Mouse (Mus musculus) skeletal muscle tissue, adult 2 months (tissue): Measurements from ENCODE around the gene Gm49380.
"Not testable (repeated sequence)": the region's sequence is repeated elsewhere in the genome, so short reads cannot be mapped to it uniquely, and the experiment has no call there.

ENCODE experiments used
- DNase-seq: peaks from one replicate; pipeline ENCODE4 v3.0.0-alpha.2; 2012; ENCODE audit warnings: low read depth, low spot score

Gene Gm49380

GRCm38 (mm10) chr9:44125026-44125425 is 11.7 kb upstream of the Gm49380 start:
- DNase-seq = no peak

- DNase-seq = no peak
Observed at GRCm38 (mm10) chr9:44124317-44124716, 11.0 kb upstream of the Gm49380 start.

DNA sequence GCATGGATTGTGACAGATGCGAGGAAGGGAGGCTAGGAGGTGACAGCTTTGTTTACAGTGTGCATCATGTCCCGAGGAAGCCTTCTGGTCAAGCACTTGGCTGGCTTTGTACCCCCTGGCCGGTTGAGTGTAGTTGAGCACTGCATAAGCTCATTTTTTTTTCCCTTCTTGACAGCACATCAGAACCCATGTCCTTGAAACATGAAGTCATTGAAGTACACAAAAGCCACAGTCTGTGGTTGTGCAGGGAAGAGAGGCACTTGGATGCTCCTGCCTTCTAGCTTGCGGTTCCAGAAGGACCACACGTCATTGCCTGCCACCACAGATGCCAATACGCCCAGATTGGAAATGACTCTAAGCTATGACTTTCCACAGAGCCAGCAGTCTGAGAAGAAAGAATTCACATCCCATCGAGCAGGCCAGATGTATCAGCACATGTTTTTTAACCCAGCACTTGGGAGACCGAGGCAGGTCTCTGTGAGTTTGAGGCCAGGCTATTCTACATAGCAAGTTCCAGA is 6.7 kb upstream of the Gm49380 start:
- DNase-seq = no peak

DNA sequence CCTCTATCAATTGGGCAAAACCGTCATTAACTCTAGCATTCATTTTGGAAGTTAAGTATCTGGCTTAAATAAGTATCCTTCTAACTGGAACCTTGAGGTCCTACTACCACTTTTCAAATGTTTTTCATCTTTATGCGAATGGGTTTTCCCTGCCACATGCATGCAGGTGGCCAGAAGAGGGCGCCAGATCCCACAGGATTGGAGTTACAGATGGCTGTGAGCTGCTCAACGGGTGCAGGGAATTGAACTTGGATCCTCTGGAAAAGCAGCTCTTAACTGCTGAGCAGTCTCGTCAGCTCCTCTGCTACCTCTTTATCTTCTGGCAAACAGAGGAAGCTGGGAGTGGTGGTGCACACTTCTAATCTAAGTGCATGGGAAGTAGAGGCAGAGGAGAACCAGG is 5.7 kb upstream of the Gm49380 start:
- no peak for DNase-seq

GRCm38 (mm10) chr9:44116182-44116581 is 2.9 kb upstream of the Gm49380 start:
- no peak for DNase-seq

GRCm38 (mm10) chr9:44115599-44115998 is 2.3 kb upstream of the Gm49380 start:
- no peak for DNase-seq

DNA sequence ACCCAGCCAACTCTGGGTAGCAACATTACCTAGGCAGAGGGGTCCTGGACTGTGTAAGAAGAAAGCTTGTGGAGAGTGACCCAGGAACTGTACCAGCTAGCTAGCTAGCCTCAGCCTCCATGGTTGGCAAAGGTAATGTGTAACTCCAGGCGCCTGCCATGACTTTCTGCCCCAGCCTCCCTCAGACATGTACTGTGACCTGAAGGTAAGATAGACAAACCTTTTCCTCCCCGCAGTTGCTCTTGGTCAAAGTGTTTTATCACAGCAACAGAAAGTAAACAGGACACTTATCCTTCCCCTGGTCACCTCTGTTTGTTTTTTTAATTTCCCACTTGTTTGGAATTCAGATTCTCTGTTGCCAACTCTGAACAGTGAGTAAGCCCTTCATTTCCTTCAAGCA is 1.2 kb upstream of the Gm49380 start:
- DNase-seq = no peak

- DNase-seq = not testable (repeated sequence)
Observed at GRCm38 (mm10) chr9:44111909-44112308, 1.4 kb downstream of the Gm49380 start.

DNA sequence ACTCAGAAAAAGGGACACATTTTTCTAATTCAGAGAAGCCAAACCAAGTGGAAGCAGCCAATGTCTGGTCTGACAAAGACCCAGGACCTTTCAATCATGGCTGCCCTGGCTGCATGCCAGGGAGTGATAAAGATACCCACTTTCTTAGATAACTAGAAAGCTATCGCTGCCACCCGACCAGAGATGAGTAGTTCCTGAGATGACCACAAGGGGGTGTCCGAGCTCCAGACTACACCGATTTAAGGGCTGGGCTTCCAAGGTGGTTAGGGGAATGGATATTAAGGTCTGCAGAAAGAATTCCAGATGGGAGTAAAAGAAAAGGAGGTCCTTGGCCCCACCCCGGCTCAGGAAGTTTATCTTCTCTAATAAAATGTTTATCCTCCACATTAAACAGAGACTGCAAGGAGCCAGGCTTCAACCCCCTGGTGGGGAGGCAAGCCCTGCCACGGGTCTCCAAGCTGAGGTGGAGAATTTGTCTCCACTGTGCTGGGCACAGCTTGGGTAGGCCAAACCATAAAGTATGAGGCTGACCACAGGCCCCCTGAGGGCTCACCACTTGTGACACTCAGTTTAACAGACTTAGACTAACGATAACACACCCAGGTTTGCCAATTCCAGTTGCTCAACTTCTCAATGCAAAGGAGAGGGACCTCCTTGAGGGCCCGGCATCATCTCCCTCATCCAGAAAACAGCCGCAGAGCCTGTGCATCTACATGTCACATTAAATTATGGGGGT is 3.8 kb downstream of the Gm49380 start:
- no peak for DNase-seq

DNA sequence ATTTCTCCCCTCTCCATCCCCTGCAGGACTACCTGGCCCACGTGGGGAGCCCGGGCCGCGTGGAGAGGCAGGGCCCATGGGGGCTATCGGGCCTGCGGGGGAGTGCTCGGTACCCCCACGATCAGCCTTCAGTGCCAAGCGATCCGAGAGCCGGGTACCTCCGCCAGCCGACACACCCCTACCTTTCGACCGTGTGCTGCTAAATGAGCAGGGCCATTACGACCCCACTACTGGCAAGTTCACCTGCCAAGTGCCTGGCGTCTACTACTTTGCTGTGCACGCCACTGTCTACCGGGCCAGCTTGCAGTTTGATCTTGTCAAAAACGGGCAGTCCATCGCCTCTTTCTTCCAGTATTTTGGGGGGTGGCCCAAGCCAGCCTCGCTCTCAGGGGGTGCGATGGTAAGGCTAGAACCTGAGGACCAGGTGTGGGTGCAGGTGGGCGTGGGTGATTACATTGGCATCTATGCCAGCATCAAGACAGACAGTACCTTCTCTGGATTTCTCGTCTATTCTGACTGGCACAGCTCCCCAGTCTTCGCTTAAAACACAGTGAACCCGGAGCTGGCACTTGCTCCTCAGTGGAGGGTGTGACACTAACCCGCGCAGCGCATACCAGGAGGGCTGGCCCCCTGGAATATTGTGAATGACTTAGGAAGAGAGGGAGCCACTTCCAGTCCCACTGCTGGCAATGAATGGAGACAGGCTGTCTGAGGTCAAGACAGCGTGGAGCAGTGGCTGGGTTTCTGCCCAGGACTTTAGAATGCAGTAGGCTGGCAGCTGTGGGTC is 4.8 kb downstream of the Gm49380 start:
- no peak for DNase-seq

DNA sequence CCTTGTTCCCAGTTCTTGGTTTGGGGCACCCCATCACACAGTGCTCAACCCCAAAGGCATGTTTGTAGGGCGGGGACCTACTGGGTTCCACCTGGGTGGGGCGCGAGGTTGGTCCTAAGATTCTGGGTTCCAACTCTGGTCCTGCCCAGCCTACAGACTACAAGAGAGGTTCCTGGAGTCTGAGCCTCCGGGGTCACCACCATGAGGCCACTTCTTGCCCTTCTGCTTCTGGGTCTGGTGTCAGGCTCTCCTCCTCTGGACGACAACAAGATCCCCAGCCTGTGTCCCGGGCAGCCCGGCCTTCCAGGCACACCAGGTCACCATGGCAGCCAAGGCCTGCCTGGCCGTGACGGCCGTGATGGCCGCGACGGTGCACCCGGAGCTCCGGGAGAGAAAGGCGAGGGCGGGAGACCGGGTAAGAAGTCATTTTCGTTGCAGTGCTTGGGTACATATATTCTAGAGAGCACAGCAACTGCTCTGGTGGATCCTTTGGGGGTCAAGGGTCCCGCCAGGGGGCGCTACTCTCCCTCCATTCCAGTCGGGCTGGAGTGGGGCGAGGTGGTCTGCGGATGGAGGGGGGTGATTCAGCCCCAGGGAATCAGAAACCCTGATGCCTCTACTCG is 5.6 kb downstream of the Gm49380 start:
- DNase-seq = no peak

GRCm38 (mm10) chr9:44107110-44107509 is 6.2 kb downstream of the Gm49380 start, which contains the start of gene C1qtnf5:
TSS of gene C1qtnf5 (plus strand) at chr9:44107245.
- DNase-seq = peak; percentile 83

DNA sequence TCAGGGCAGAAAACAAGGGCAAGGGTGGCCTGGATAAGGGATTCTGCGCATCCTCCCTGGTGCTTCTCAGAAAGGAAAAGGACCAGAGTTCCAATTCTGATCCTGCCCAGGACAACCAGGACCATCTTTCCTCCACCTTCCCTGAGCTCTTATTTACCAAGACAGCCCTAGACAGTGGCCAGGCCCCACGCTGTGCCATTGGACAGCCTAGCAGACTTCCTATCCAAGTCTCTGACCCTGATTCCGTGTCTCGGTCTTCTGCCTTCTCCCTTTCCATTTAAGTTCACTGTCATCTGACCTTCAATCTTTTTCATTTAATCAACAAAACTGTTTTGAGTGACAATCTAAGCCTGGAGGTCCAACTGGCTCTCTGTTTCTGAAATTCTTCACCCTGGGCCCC is 6.7 kb downstream of the Gm49380 start:
- DNase-seq = no peak

DNA sequence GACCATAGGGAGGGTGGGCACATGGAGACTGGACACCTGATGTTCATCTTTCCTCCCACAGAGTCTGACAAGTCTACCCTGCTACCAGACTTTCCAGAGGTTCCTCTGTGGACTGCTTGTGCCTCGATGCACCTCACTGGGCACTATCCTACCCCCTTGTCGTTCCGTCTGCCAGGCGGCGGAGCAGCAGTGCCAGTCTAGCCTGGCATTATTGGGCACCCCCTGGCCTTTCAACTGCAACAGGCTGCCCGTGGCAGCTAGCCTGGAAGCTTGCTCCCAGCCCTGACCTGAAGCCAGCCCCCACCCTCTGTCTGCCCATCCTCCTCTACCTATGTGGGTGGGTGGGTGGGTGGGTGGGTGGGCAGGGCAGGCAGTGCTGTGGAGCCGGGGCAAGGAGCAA is 7.1 kb downstream of the Gm49380 start:
- no peak for DNase-seq

GRCm38 (mm10) chr9:44105781-44106180 is 7.5 kb downstream of the Gm49380 start:
- no peak for DNase-seq

DNA sequence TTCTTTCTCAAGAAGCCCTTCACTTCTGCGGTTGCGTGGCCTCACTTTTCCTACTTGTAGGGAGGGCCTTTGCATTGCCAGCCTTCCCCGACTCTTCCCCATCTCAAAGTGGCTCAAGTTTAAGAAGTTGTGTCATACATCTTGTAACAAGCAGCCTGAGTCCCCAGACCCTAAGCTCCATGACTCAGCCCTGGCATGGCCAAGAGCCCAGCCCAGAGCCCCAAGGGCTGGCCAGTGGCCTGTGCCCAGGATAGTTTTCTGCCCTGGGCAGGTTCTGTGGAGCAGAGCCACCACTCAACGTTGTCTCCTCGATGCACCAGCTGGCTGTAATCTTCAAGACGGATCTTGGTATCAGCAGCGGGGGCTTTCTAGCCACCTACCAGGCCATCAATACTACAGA is 8.4 kb downstream of the Gm49380 start:
- no peak for DNase-seq

DNA sequence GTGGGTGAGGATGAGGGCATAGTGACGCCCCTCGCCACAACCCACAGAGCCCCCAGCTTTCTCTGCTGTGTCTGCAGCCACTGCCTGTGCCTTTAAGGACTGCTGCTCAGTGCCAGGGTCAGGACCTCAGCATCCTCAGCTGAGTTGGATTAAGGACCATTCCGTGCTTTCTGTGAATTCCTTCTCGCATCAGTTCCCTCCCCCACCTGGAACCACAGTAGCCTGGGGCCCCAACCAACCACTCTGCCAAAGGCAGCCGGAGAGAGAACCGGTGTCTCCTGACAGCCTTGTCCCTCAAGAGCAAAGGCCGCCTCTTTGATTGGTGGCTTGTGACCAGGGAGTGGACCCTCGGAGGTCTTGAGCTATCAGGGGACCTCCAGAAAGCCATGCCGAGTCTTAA is 11.8 kb downstream of the Gm49380 start, which contains the start of gene Mfrp:
Gene Mfrp (plus strand): TSS at position 240 of the 400 bp plus-strand sequence.
- DNase-seq = no peak

DNA sequence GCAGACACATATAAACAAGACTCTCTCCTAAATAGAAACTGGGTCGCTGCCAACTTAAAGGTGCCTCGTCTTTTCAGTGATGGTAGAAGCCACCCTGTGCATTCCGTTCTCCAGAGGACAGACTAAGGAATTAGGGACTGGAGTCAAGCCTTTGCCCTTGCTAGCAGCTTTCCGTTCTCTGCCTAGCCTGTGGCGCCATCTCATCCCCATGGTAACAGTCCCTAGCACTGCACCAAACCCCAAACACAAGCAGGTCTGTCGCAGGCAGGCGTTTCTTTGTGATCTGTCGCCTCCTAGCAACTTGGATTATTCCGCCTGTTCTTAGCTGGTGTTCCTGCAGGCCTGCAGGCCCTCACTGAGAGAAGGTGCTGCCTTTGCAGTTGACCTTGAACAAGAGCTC is 16.8 kb downstream of the Gm49380 start:
- peak; percentile 65 for DNase-seq

DNA sequence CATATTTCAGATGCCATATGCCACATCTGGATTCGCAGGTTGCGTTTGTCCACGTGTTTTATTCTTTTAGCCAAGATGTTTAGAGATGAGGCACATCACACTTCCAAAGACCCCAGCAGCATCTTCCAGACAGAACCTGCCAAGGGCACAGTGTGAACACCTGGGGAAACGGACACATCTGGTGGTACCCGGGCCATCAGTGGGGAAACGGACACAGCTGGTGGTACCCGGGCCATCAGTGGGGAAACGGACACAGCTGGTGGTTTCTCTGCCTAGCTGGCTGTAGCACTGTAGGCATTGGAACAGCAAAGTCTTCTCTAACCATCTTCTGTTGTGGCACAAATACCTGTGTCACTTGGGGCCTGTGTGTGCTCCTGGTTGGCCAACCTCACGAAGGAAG is 17.5 kb downstream of the Gm49380 start:
- no peak for DNase-seq

DNA sequence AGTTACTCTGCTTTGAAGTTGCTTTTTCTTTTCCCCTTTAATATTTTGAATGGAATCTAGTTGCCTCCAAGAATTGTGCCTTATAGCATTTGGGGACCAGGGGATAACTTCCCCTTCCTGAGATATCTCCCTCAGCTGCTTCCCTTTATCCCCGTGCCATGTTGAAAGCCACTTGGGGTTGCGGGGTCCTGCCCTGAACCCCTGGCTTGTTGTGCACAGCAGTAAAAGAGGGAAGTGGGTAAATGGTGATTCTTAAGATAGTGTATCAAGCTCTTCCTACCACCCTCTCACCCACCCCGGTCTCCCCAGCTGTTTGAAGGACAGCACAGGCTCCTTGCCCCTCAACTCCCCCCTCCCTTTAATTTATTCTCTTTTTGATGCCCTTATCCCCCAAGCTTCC is 18.6 kb downstream of the Gm49380 start:
- no peak for DNase-seq

DNA sequence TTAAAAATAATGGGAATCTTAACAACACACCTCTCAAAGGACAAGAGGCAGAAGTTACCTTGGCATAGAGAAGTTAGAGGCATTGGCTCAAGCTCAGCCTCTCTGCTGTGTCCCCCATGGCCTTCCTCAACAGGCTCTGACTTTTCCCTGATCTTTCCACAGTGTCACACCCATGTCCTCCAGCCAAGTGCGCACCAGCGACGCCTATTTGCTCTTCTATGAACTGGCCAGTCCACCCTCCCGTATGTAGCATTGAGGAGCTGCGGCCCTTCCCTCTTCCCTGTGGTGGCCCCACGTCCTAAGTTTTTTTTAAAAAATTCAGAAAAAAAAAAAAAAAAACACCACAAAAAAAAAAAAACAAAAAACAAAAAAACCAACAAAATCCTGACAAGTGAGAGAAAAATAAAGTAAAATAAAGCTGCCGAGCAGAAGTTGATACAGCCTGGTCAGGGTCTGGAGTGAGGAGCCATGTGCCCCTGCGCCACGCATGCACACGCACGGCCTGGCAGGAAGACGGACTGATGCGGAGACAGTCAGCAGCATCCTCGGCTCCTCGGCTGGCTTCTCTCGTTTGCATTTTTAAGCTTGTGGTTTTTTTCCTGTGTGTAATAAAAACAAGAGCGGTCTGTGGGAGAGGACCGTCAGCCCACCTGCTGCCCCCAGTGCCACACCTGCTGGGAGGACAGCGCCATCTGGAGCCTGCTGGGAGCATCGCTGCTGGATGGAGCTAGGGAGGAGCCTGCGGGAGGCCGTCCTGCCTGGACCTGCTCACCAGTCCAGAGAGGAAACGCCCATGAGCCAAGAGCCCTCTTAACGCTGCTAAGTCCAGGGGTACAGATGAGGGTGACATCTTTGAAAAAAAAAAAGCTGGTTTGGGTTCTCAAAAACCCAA is 19.4 kb downstream of the Gm49380 start:
- DNase-seq = peak; percentile 73
